Mouse (Mus musculus) liver, embryonic 14.5 days (tissue): ENCODE results near the gene Zfp704. TPM values are rescaled to one million over a fixed set of nuclear protein-coding genes. Genes with fewer than 3 reads are reported as not detected.
A peak's percentile ranks its signal among the peaks of the same experiment; 100 is the strongest.

Experiments used
- ATAC-seq: fragments of 200-750 bp; cut with Nextera tagmentation; 2 replicates; pipeline ENCODE4 v1.8.0; 2017; ENCODE audit warnings: moderate number of reproducible peaks, mild to moderate bottlenecking, moderate library complexity; ENCODE audit not compliant: insufficient read depth
- DNase-seq, 3 experiments: peaks; one replicate each; pipeline ENCODE4 v3.0.0-alpha.2; 2012 to 2013; ENCODE audit warnings: low read depth in 3 of 3, low spot score in 3 of 3
- H3K27ac ChIP-seq: fragments of 300-500 bp; sonication (generic); 2 replicates; pipeline ENCODE4 v1.5.1; 2014; ENCODE audit warnings: moderate library complexity, mild to moderate bottlenecking, control low read depth, inconsistent platforms
- H3K27me3 ChIP-seq: fragments of 300-500 bp; sonication (generic); 2 replicates; pipeline ENCODE4 v1.6.1; 2014; ENCODE audit warnings: mild to moderate bottlenecking, low read length, moderate library complexity; ENCODE audit not compliant: control insufficient read depth, insufficient read depth
- H3K36me3 ChIP-seq: fragments of 300-500 bp; sonication (generic); replicated peaks from 2 replicates; pipeline ENCODE4 v1.6.1; 2014; ENCODE audit warnings: low read depth; ENCODE audit not compliant: control insufficient read depth, insufficient read depth
- H3K4me1 ChIP-seq, 2 experiments: fragments of 200-500 bp in 1 of 2; fragments of 300-500 bp in 1 of 2; sonication (generic) in 1 of 2; replicated peaks; 2 replicates each; pipeline ENCODE4 v1.6.1; 2012 to 2014; ENCODE audit warnings: antibody characterized with exemption in 1 of 2, inconsistent platforms in 1 of 2, low read length in 1 of 2; ENCODE audit not compliant: control insufficient read depth in 2 of 2, insufficient read depth in 2 of 2
- H3K4me2 ChIP-seq: fragments of 300-500 bp; sonication (generic); 2 replicates; pipeline ENCODE4 v1.6.1; 2014; ENCODE audit warnings: low read depth, mild to moderate bottlenecking, control low read depth, moderate library complexity
- H3K4me3 ChIP-seq, 2 experiments: fragments of 200-500 bp in 1 of 2; fragments of 300-500 bp in 1 of 2; sonication (generic) in 1 of 2; 2 replicates each; pipeline ENCODE4 v1.5.1; 2012 to 2014; ENCODE audit warnings: low read depth in 2 of 2, low read length in 2 of 2, mild to moderate bottlenecking in 2 of 2, control low read depth in 1 of 2, inconsistent platforms in 1 of 2, moderate library complexity in 1 of 2; ENCODE audit not compliant: insufficient read depth in 1 of 2
- H3K9ac ChIP-seq: fragments of 300-500 bp; sonication (generic); replicated peaks from 2 replicates; pipeline ENCODE4 v1.6.1; 2014; ENCODE audit warnings: mild to moderate bottlenecking, control low read depth, moderate library complexity
- H3K9me3 ChIP-seq: fragments of 300-500 bp; sonication (generic); 2 replicates; pipeline ENCODE4 v1.6.1; 2016; ENCODE audit warnings: low read length, mixed read lengths; ENCODE audit not compliant: control insufficient read depth
- CTCF ChIP-seq: IDR thresholded peaks from 2 replicates; pipeline ENCODE4 v1.5.1; 2016; ENCODE audit warnings: antibody characterized with exemption, low read depth, control low read depth
- EP300 ChIP-seq: IDR thresholded peaks from 2 replicates; pipeline ENCODE4 v1.6.1; 2016; ENCODE audit warnings: antibody characterized with exemption, low read depth
- WGBS: fragments of 180-500 bp; shearing (Covaris S2); extraction: QIAGEN DNeasy Blood & Tissue Kit; methylation state at CpG from one replicate; pipeline ENCODE4 v1.1.7; 2014; ENCODE audit not compliant: insufficient replicate concordance; 5-methylcytosine and 5-hydroxymethylcytosine counted together
- polyA plus RNA-seq, 2 experiments: library from polyadenylated mRNA; depleted of rRNA in 1 of 2; stranded (reverse) in 1 of 2; unstranded in 1 of 2; fragments of >200 nt; fragmentation: Nextera tagmentation in 1 of 2; extraction: Ambion mirVana in 1 of 2; gene quantifications; 2 replicates each; pipeline versions ENCODE4 v1.2.1 to v1.2.3; 2012 to 2014

Gene Zfp704
- polyA plus RNA-seq, 2 experiments: 0.94 to 1.1 TPM

DNA sequence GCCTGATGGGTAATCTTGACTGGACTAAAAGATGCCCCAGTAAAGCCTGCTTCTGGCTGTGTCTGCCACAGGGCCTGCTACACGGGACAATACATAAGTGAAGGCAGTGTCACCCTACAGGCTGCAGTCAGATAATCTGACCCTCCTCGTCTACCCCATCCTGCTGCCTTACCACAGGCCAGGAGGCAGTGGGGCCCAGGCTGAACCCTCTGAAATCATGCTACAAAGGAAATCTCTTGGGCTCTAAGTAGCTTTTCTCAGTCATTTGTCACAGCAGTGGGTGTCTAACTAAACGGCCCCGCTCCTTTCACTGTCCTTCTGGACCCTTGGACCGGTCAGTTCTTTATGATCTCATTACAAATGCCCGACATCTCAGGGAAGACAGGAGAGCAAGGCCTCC lies 208.2 kb downstream of the Zfp704 start:
- H3K9me3 ChIP-seq: no peaks in the 10 kb centered on the region
- H3K4me1 ChIP-seq: peaks cover 10 to 44% of the 10 kb centered on the region in 2 experiments; a peak in 3 of 4 replicates
- 25% methylated on average over 6 of the region's 6 CpGs for WGBS
- DNase-seq (no peak), ATAC-seq (no peak)
- H3K4me2 ChIP-seq: no peak overlapping the region
- no peak overlapping the region for H3K4me3 ChIP-seq
- TF ChIP-seq EP300 (no peak), CTCF (no peak)
- no peak overlapping the region for H3K27ac ChIP-seq
- H3K36me3 ChIP-seq: no peaks in the 10 kb centered on the region
- no peaks in the 10 kb centered on the region for H3K27me3 ChIP-seq
- H3K9ac ChIP-seq: no peak overlapping the region

GRCm38 (mm10) chr3:9400886-9401221 lies 209.0 kb downstream of the Zfp704 start:
- Histone ChIP-seq H3K27ac (no peak overlapping the region), H3K27me3 (no peaks in the 10 kb centered on the region), H3K36me3 (no peaks in the 10 kb centered on the region), H3K9me3 (no peaks in the 10 kb centered on the region), H3K4me2 (no peak overlapping the region), H3K4me1 (peaks cover 10 to 39% of the 10 kb centered on the region in 2 experiments; a peak in 3 of 4 replicates), H3K9ac (no peak overlapping the region), H3K4me3 (no peak overlapping the region)
- ATAC-seq (no peak), DNase-seq (no peak)
- 29% methylated on average over 3 of the region's 3 CpGs for WGBS
- no peak for TF ChIP-seq CTCF
- TF ChIP-seq EP300: no peak

- ATAC-seq (no peak), DNase-seq (peak in 2 of 3 experiments; percentile 23 to 41)
- TF ChIP-seq CTCF: peak; percentile 24; the same call in 1 of the 2 replicates
- no peak for TF ChIP-seq EP300
- Histone ChIP-seq H3K27me3 (no peaks in the 10 kb centered on the region), H3K27ac (no peak overlapping the region), H3K9me3 (no peaks in the 10 kb centered on the region), H3K4me1 (peaks cover 10 to 37% of the 10 kb centered on the region in 2 experiments; a peak in 3 of 4 replicates), H3K9ac (no peak overlapping the region), H3K36me3 (no peaks in the 10 kb centered on the region), H3K4me3 (no peak overlapping the region), H3K4me2 (no peak overlapping the region)
- 39% methylated on average over 3 of the region's 3 CpGs for WGBS
These were observed 209.5 kb downstream of the Zfp704 start for GRCm38 (mm10) chr3:9400201-9400885.

GRCm38 (mm10) chr3:9398271-9398670 lies 211.6 kb downstream of the Zfp704 start:
- 44% methylated on average over 5 of the region's 5 CpGs for WGBS
- TF ChIP-seq EP300: no peak
- TF ChIP-seq CTCF: no peak
- ATAC-seq: no peak

More at GRCm38 (mm10) chr3:9398271-9398670, 211.6 kb downstream of the Zfp704 start:
- Histone ChIP-seq H3K27ac (no peak overlapping the region), H3K9ac (no peak overlapping the region), H3K4me3 (no peak overlapping the region), H3K36me3 (no peaks in the 10 kb centered on the region), H3K9me3 (no peaks in the 10 kb centered on the region), H3K27me3 (no peaks in the 10 kb centered on the region), H3K4me2 (no peak overlapping the region), H3K4me1 (peaks cover 10 to 22% of the 10 kb centered on the region in 2 experiments; a peak in 3 of 4 replicates)
- no peak for DNase-seq
